Mouse (Mus musculus): ENCODE measurements around the gene Plet1.

GRCm38 (mm10) chr9:50527860-50528259, 33.5 kb downstream of the Plet1 start:
- TF ChIP-seq CTCF (conservative IDR thresholded peaks at IDR 0.05; ENCODE audit: low read length) = no peak
- no peak for TF ChIP-seq POU5F1 (IDR thresholded peaks at IDR 0.05; ENCODE audit: borderline replicate concordance, low read length)
- TF ChIP-seq NANOG (IDR thresholded peaks at IDR 0.05; ENCODE audit: borderline replicate concordance, low read length) = no peak
